Mouse (Mus musculus) heart, embryonic 16.5 days (tissue): Measurements from ENCODE around the gene Ebf3. TPM values are rescaled to one million over a fixed set of nuclear protein-coding genes. Genes with fewer than 3 reads are reported as not detected.

Experiments
- ATAC-seq: fragments of 200-750 bp; cut with Nextera tagmentation; replicated peaks from 2 replicates; pipeline ENCODE4 v1.8.0; 2017; ENCODE audit warnings: moderate number of reproducible peaks; ENCODE audit not compliant: insufficient read depth, low FRiP score; ENCODE audit errors: extremely low read depth
- H3K27ac ChIP-seq: fragments of 300-500 bp; sonication (generic); 2 replicates; pipeline ENCODE4 v1.5.1; 2014; ENCODE audit warnings: mild to moderate bottlenecking, low read length, control low read depth, moderate library complexity
- H3K27me3 ChIP-seq: fragments of 300-500 bp; sonication (generic); 2 replicates; pipeline ENCODE4 v1.6.1; 2014; ENCODE audit warnings: low read length, mixed read lengths; ENCODE audit not compliant: control insufficient read depth, insufficient read depth
- H3K36me3 ChIP-seq: fragments of 300-500 bp; sonication (generic); 2 replicates; pipeline ENCODE4 v1.6.1; 2014; ENCODE audit not compliant: control insufficient read depth, insufficient read depth
- H3K4me1 ChIP-seq: fragments of 300-500 bp; sonication (generic); 2 replicates; pipeline ENCODE4 v1.6.1; 2014; ENCODE audit warnings: low read length, mixed read lengths; ENCODE audit not compliant: control insufficient read depth, insufficient read depth
- H3K4me2 ChIP-seq: fragments of 300-500 bp; sonication (generic); 2 replicates; pipeline ENCODE4 v1.6.1; 2014; ENCODE audit warnings: low read depth, mild to moderate bottlenecking, control low read depth, low read length
- H3K4me3 ChIP-seq: fragments of 300-500 bp; sonication (generic); 2 replicates; pipeline ENCODE4 v1.5.1; 2014; ENCODE audit warnings: mild to moderate bottlenecking, control low read depth, low read length
- H3K9ac ChIP-seq: fragments of 300-500 bp; sonication (generic); 2 replicates; pipeline ENCODE4 v1.6.1; 2014; ENCODE audit warnings: low read length, control low read depth
- H3K9me3 ChIP-seq: fragments of 300-500 bp; sonication (generic); replicated peaks from 2 replicates; pipeline ENCODE4 v1.6.1; 2016; ENCODE audit warnings: low read length; ENCODE audit not compliant: control insufficient read depth
- WGBS: fragments of 180-500 bp; shearing (Covaris S2); extraction: QIAGEN DNeasy Blood & Tissue Kit; methylation state at CpG from one replicate; pipeline ENCODE4 v1.1.7; 2014; 5-methylcytosine and 5-hydroxymethylcytosine counted together
- polyA plus RNA-seq: library from polyadenylated mRNA; unstranded; fragments of >200 nt; fragmentation: Nextera tagmentation; extraction: Ambion mirVana; gene quantifications from 2 replicates; pipeline ENCODE4 v1.2.1, GENCODE M21; 2015

The Ebf3 gene
- polyA plus RNA-seq, 1 experiment from 2014 or later = 0.56 TPM

DNA sequence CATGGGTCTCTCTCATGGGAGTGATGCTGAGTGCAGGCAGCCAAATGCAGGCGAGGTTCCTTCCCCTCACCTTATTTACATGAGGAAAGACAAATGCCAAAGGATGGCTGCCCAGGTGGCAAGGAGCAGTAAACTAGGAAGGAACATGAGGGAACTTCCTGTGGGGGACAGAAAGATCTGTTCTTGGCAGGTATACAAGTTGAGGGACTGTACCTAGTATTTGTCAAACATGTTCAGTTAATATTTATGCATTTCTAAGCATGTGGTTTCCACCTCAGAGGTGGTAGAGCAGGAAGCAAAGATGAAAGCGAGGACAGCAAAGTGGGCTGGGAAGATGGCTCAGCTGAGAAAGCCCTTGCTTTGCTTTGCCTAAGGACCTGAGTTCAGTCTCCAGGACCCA lies 159.6 kb downstream of the Ebf3 start:
- Histone ChIP-seq H3K27ac (no peak overlapping the region), H3K9ac (no peak overlapping the region), H3K27me3 (no peaks in the 10 kb centered on the region), H3K4me3 (no peak overlapping the region), H3K36me3 (no peaks in the 10 kb centered on the region), H3K9me3 (no peaks in the 10 kb centered on the region), H3K4me1 (no peaks in the 10 kb centered on the region), H3K4me2 (no peak overlapping the region)
- 66% methylated on average over 2 of the region's 2 CpGs for WGBS
- ATAC-seq = no peak

DNA sequence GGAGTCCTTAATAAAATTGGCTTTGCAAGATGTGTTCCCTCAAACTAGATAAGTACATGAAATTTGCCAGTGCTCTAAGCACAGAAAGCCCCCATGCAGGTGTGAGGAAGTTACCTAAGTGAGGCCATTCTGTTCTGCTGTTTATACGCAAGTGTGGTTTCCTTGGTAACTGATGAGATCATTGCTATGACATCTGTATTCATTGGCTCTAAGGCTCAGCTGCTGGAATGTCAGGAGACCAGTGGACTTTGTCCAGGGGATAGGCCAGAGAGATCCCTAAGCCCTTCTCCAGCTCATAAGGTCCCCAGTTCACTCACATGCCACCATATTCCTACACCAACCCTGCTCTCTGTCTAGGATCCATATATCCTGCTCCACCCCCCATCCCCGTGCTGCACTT lies 162.4 kb downstream of the Ebf3 start:
- Histone ChIP-seq H3K27me3 (0 out of 2 replicates have a peak, but pooled peaks cover 2% of the 10 kb centered on the region), H3K27ac (no peak overlapping the region), H3K36me3 (no peaks in the 10 kb centered on the region), H3K9me3 (no peaks in the 10 kb centered on the region), H3K4me1 (no peaks in the 10 kb centered on the region), H3K9ac (no peak overlapping the region), H3K4me3 (no peak overlapping the region), H3K4me2 (no peak overlapping the region)
- 85% methylated on average over 2 of the region's 2 CpGs for WGBS
- ATAC-seq = no peak

- Histone ChIP-seq H3K27me3 (0 out of 2 replicates have a peak, but pooled peaks cover 2% of the 10 kb centered on the region), H3K36me3 (no peaks in the 10 kb centered on the region), H3K27ac (no peak overlapping the region), H3K4me3 (no peak overlapping the region), H3K9me3 (no peaks in the 10 kb centered on the region), H3K4me2 (no peak overlapping the region), H3K4me1 (no peaks in the 10 kb centered on the region), H3K9ac (no peak overlapping the region)
- WGBS = 82% methylated on average over 12 of the region's 12 CpGs
- no peak for ATAC-seq
These were observed 167.1 kb downstream of the Ebf3 start for GRCm38 (mm10) chr7:137147101-137147500.

Other genes with a start within 250 kb of the Ebf3 start
- 14.1 and 14.7 TPM in 2 replicates for gene 9430038I01Rik, start 96.3 kb upstream of the Ebf3 start, polyA plus RNA-seq
- 176 and 180 TPM in 2 replicates for gene Glrx3, start 123.2 kb upstream of the Ebf3 start, polyA plus RNA-seq